Mouse (Mus musculus): ENCODE results near the gene Ppp1r18. TPM values are rescaled to one million over a fixed set of nuclear protein-coding genes. Genes with fewer than 3 reads are reported as not detected.

The Ppp1r18 gene
- total and polyA plus RNA-seq, 2 experiments from 2014 or later = 10.0 to 35.0 TPM

GRCm38 (mm10) chr17:35834696-35835422 is 30.5 kb upstream of the Ppp1r18 start:
- peak overlapping the region; percentile 73; the same call in 1 of the 2 replicates for H3K4me3 ChIP-seq (ENCODE audit: low read depth, low read length)
- H3K9me3 ChIP-seq (replicated peaks; ENCODE audit: control insufficient read depth, low read length) = no peaks in the 10 kb centered on the region
- 64% methylated on average over 26 of the region's 26 CpGs for WGBS
- peak overlapping the region; percentile 75; the same call in 1 of the 2 replicates for H3K4me2 ChIP-seq (ENCODE audit: low read depth, low read length)
- H3K36me3 ChIP-seq (replicated peaks; ENCODE audit: control insufficient read depth, insufficient read depth, low read length) = peaks cover 55% of the 10 kb centered on the region
- no peak overlapping the region for H3K27ac ChIP-seq (ENCODE audit: low read depth)
- no peak overlapping the region for H3K9ac ChIP-seq (replicated peaks; ENCODE audit: low read depth, low read length)
- no peaks in the 10 kb centered on the region for H3K27me3 ChIP-seq (ENCODE audit: control insufficient read depth, insufficient read depth, low read length)
- DNase-seq (ENCODE audit: low spot score) (no peak), ATAC-seq (ENCODE audit: insufficient read depth, low read depth) (no peak)
- no peak for TF ChIP-seq EP300 (IDR thresholded peaks at IDR 0.05; ENCODE audit: low read depth)
- no peak for TF ChIP-seq CTCF (IDR thresholded peaks at IDR 0.05; ENCODE audit: low read depth)
- H3K4me1 ChIP-seq (ENCODE audit: control insufficient read depth, insufficient read depth) = peaks cover 13% of the 10 kb centered on the region

- TF ChIP-seq CTCF (IDR thresholded peaks at IDR 0.05; ENCODE audit: low read depth) (no peak), EP300 (IDR thresholded peaks at IDR 0.05; ENCODE audit: low read depth) (0 out of 2 replicates have a peak, but pooled peaks have one; percentile 26)
- Histone ChIP-seq H3K4me3 (ENCODE audit: low read depth, low read length) (peak overlapping the region; percentile 73), H3K4me1 (ENCODE audit: control insufficient read depth, insufficient read depth) (peaks cover 10% of the 10 kb centered on the region), H3K36me3 (replicated peaks; ENCODE audit: control insufficient read depth, insufficient read depth, low read length) (peaks cover 50% of the 10 kb centered on the region), H3K4me2 (ENCODE audit: low read depth, low read length) (peak overlapping the region; percentile 75), H3K27me3 (ENCODE audit: control insufficient read depth, insufficient read depth, low read length) (no peaks in the 10 kb centered on the region), H3K27ac (ENCODE audit: low read depth) (no peak overlapping the region), H3K9ac (replicated peaks; ENCODE audit: low read depth, low read length) (no peak overlapping the region), H3K9me3 (replicated peaks; ENCODE audit: control insufficient read depth, low read length) (no peaks in the 10 kb centered on the region)
- WGBS = 61% methylated on average over 26 of the region's 26 CpGs
- ATAC-seq (ENCODE audit: insufficient read depth, low read depth) (no peak), DNase-seq (ENCODE audit: low spot score) (no peak)
Observed at GRCm38 (mm10) chr17:35835424-35836140, 29.8 kb upstream of the Ppp1r18 start.

GRCm38 (mm10) chr17:35836178-35836965 is 29.0 kb upstream of the Ppp1r18 start:
- H3K4me3 ChIP-seq (ENCODE audit: low read depth, low read length) = peak overlapping the region; percentile 73
- ATAC-seq (ENCODE audit: insufficient read depth, low read depth) (no peak), DNase-seq (ENCODE audit: low spot score) (peak; percentile 90)
- peak overlapping the region; percentile 89 for H3K27ac ChIP-seq (ENCODE audit: low read depth)
- WGBS = 5% methylated on average over 24 of the region's 24 CpGs
- H3K36me3 ChIP-seq (replicated peaks; ENCODE audit: control insufficient read depth, insufficient read depth, low read length) = peaks cover 42% of the 10 kb centered on the region
- H3K9me3 ChIP-seq (replicated peaks; ENCODE audit: control insufficient read depth, low read length) = no peaks in the 10 kb centered on the region
- H3K4me1 ChIP-seq (ENCODE audit: control insufficient read depth, insufficient read depth) = peaks cover 10% of the 10 kb centered on the region
- peak overlapping the region; percentile 82 for H3K9ac ChIP-seq (replicated peaks; ENCODE audit: low read depth, low read length)
- no peaks in the 10 kb centered on the region for H3K27me3 ChIP-seq (ENCODE audit: control insufficient read depth, insufficient read depth, low read length)
- peak overlapping the region; percentile 75 for H3K4me2 ChIP-seq (ENCODE audit: low read depth, low read length)
- no peak for TF ChIP-seq EP300 (IDR thresholded peaks at IDR 0.05; ENCODE audit: low read depth)
- TF ChIP-seq CTCF (IDR thresholded peaks at IDR 0.05; ENCODE audit: low read depth) = peak; percentile 82

- WGBS = 0% methylated on average over 25 of the region's 25 CpGs
- TF ChIP-seq CTCF (IDR thresholded peaks at IDR 0.05; ENCODE audit: low read depth) (no peak), EP300 (IDR thresholded peaks at IDR 0.05; ENCODE audit: low read depth) (peak; percentile 69; the same call in 1 of the 2 replicates)
- Histone ChIP-seq H3K9me3 (replicated peaks; ENCODE audit: control insufficient read depth, low read length) (no peaks in the 10 kb centered on the region), H3K27me3 (ENCODE audit: control insufficient read depth, insufficient read depth, low read length) (no peaks in the 10 kb centered on the region), H3K9ac (replicated peaks; ENCODE audit: low read depth, low read length) (peak overlapping the region; percentile 82), H3K4me1 (ENCODE audit: control insufficient read depth, insufficient read depth) (peaks cover 14% of the 10 kb centered on the region), H3K36me3 (replicated peaks; ENCODE audit: control insufficient read depth, insufficient read depth, low read length) (peaks cover 36% of the 10 kb centered on the region), H3K4me3 (ENCODE audit: low read depth, low read length) (peak overlapping the region; percentile 73), H3K27ac (ENCODE audit: low read depth) (peak overlapping the region; percentile 89), H3K4me2 (ENCODE audit: low read depth, low read length) (peak overlapping the region; percentile 75)
- peak; percentile 81 for DNase-seq (ENCODE audit: low spot score)
- ATAC-seq (ENCODE audit: insufficient read depth, low read depth) = peak; percentile 29
Observed at GRCm38 (mm10) chr17:35836991-35837422, 28.4 kb upstream of the Ppp1r18 start.

- no peak for ATAC-seq (ENCODE audit: insufficient read depth, low read depth)
Observed at GRCm38 (mm10) chr17:35837487-35837886, 27.9 kb upstream of the Ppp1r18 start.

More at GRCm38 (mm10) chr17:35837487-35837886, 27.9 kb upstream of the Ppp1r18 start:
- no peaks in the 10 kb centered on the region for H3K27me3 ChIP-seq (ENCODE audit: control insufficient read depth, insufficient read depth, low read length)
- no peak for TF ChIP-seq CTCF (IDR thresholded peaks at IDR 0.05; ENCODE audit: low read depth)
- no peak for TF ChIP-seq EP300 (IDR thresholded peaks at IDR 0.05; ENCODE audit: low read depth)
- H3K27ac ChIP-seq (ENCODE audit: low read depth) = peak overlapping the region; percentile 89
- peak overlapping the region; percentile 75 for H3K4me2 ChIP-seq (ENCODE audit: low read depth, low read length)
- peak overlapping the region; percentile 82 for H3K9ac ChIP-seq (replicated peaks; ENCODE audit: low read depth, low read length)
- peak overlapping the region; percentile 73 for H3K4me3 ChIP-seq (ENCODE audit: low read depth, low read length)
- no peaks in the 10 kb centered on the region for H3K9me3 ChIP-seq (replicated peaks; ENCODE audit: control insufficient read depth, low read length)
- DNase-seq (ENCODE audit: low spot score) = peak; percentile 62
- H3K36me3 ChIP-seq (replicated peaks; ENCODE audit: control insufficient read depth, insufficient read depth, low read length) = peaks cover 35% of the 10 kb centered on the region
- peaks cover 17% of the 10 kb centered on the region for H3K4me1 ChIP-seq (ENCODE audit: control insufficient read depth, insufficient read depth)
- WGBS = under 1% methylated on average over 18 of the region's 18 CpGs
